ENCODE assay signal across 8 mouse cellular contexts in genomic region chr10:14046171-14046651, GRCm38 (mm10).
DNase-seq lines count a peak whose midpoint lies in the region; ATAC-seq and TF ChIP-seq lines count a peak whose summit lies in the region.

No protein-coding gene starts in this region.

- no peak overlapping the region for H3ac ChIP-seq in myocyte (ENCODE audit: control insufficient read depth, insufficient read length)

- peaks cover 21% of the 10 kb centered on the region; the same call in 1 of the 2 replicates for H3K4me1 ChIP-seq in kidney, postnatal 0 days (replicated peaks; ENCODE audit: insufficient read depth, low read length)
- H3K4me1 ChIP-seq in cortical plate, adult 2 months (ENCODE audit: control insufficient read depth, insufficient read depth, low read length) = peaks cover 35% of the 10 kb centered on the region

- ATAC-seq in kidney, postnatal 0 days (replicated peaks; ENCODE audit: low FRiP score, low read depth) = no peak

- no peaks in the 10 kb centered on the region for H3K27me3 ChIP-seq in kidney, postnatal 0 days (ENCODE audit: insufficient read depth, low read length)
- H3K27me3 ChIP-seq in myocyte (ENCODE audit: control insufficient read depth, insufficient read depth, insufficient read length) = no peaks in the 10 kb centered on the region

- no peak overlapping the region for H3K9ac ChIP-seq in kidney, postnatal 0 days (ENCODE audit: low read depth, low read length)

- DNase-seq in embryo, embryonic 11 days = peak; percentile 13
- no peak for DNase-seq in embryo, embryonic 10 days (ENCODE audit: low spot score)
- no peak for DNase-seq in kidney, postnatal 0 days (ENCODE audit: low spot score)
- DNase-seq in kidney, adult 11 months = no peak
- no peak for DNase-seq in urinary bladder, postnatal 4 days (ENCODE audit: low spot score in 2 of 2)
- DNase-seq in left cerebral cortex, adult 11 months (ENCODE audit: low spot score) = no peak

- TF ChIP-seq CTCF in kidney, postnatal 0 days (IDR thresholded peaks at IDR 0.05; ENCODE audit: low read depth) = no peak
- no peak for TF ChIP-seq CTCF in cortical plate, adult 2 months (IDR thresholded peaks at IDR 0.05; ENCODE audit: extremely low read depth, insufficient read depth, low read length)

- H3K9me3 ChIP-seq in kidney, postnatal 0 days (replicated peaks; ENCODE audit: low read length) = no peaks in the 10 kb centered on the region

- 0 out of 2 replicates have a peak overlapping the region, but pooled peaks have one; percentile 19 for H3K27ac ChIP-seq in kidney, postnatal 0 days
- H3K27ac ChIP-seq in cortical plate, adult 2 months (ENCODE audit: insufficient read depth, low read length) = peak overlapping the region; percentile 56; the same call in 1 of the 2 replicates

- 29% methylated on average over 4 of the region's 4 CpGs for WGBS in kidney, postnatal 0 days

- 0 out of 2 replicates have a peak overlapping the region, but pooled peaks have one; percentile 1 for H3K4me2 ChIP-seq in kidney, postnatal 0 days (ENCODE audit: low read length)
- H3K4me2 ChIP-seq in myocyte (ENCODE audit: low read depth) = peak overlapping the region; percentile 74

- no peaks in the 10 kb centered on the region for H3K36me3 ChIP-seq in kidney, postnatal 0 days (ENCODE audit: insufficient read depth, low read length)
- H3K36me3 ChIP-seq in myocyte (ENCODE audit: control insufficient read depth, insufficient read depth) = no peaks in the 10 kb centered on the region

- H3K79me2 ChIP-seq in myocyte (ENCODE audit: control insufficient read depth, insufficient read depth) = peaks cover 40% of the 10 kb centered on the region

- H3K4me3 ChIP-seq in kidney, postnatal 0 days (replicated peaks; ENCODE audit: low read depth, low read length) = no peak overlapping the region
- H3K4me3 ChIP-seq in cortical plate, adult 2 months (ENCODE audit: insufficient read depth, low read length) = no peak overlapping the region
- no peak overlapping the region for H3K4me3 ChIP-seq in myocyte

- no peak for TF ChIP-seq POLR2A in cortical plate, adult 2 months (IDR thresholded peaks at IDR 0.05; ENCODE audit: extremely low read depth, insufficient read depth, low read length)
- no peak for TF ChIP-seq POLR2A in myocyte (IDR thresholded peaks at IDR 0.05; ENCODE audit: insufficient read length, low read depth)

TF ChIP-seq in myocyte, 11 proteins besides CTCF, POLR2A, EP300 and RAD21:
- TF ChIP-seq MAX (IDR thresholded peaks at IDR 0.05; ENCODE audit: low read depth) (no peak), E2F4 (IDR thresholded peaks at IDR 0.05; ENCODE audit: insufficient read depth) (no peak), USF1 (IDR thresholded peaks at IDR 0.05; ENCODE audit: low read depth) (no peak), TCF12 (IDR thresholded peaks at IDR 0.05; ENCODE audit: insufficient read depth, poor library complexity, severe bottlenecking) (peak; percentile 25), MYOD1 (IDR thresholded peaks at IDR 0.05; ENCODE audit: control insufficient read depth in 1 of 3, insufficient read length in 2 of 3, low read depth in 2 of 3) (peak; percentile 0 to 48 (median 47)), SRF (IDR thresholded peaks at IDR 0.05; ENCODE audit: control insufficient read depth, insufficient read length, low read depth) (peak; percentile 98), MYOG (IDR thresholded peaks at IDR 0.05; ENCODE audit: control insufficient read depth in 1 of 3, insufficient read depth in 1 of 3, insufficient read length in 2 of 3, low read depth in 2 of 3) (peak in 1 of 3 experiments; percentile 67), POLR2AphosphoS2 (IDR thresholded peaks at IDR 0.05; ENCODE audit: insufficient read length, low read depth) (no peak), CEBPB (IDR thresholded peaks at IDR 0.05; ENCODE audit: insufficient read depth, poor library complexity, severe bottlenecking) (no peak), TCF3 (IDR thresholded peaks at IDR 0.05; ENCODE audit: insufficient read length, low read depth) (no peak), REST (IDR thresholded peaks at IDR 0.05; ENCODE audit: insufficient read depth, insufficient read length) (no peak)
